In the genomic region with DNA sequence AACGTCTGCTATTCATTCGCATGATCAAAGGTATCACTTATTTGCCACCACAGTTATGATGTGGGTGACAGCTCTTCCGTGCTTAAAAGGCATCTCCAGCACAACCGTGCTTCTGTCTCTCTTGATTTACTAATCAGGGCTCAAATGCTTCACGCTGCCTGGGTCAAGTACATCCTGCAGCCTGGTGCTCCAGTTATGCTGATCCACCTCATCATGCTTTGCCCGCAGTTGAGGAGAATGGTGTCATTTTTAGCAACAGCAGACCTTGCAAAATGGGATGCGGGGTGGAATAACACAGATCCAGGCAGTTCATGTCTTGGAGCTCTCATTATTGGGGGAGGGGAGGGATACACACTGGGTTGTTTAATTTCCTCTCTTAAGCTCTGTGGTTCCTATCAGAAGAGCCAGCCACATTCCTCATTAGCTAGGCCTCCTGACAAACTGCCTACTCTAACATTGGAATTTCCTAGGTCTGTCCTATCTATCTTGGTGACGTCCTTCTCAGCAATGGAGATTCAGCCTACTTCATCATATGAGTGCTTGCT, we compare ENCODE assay signal across 28 mouse cellular contexts.
DNase-seq lines count a peak whose midpoint lies in the region; ATAC-seq and TF ChIP-seq lines count a peak whose summit lies in the region.
"Had no signal": no experiment of that assay in that cellular context is flagged by ENCODE, and none has a peak within 500 bp of the region (broad histone marks: within the 10 kb centered on the region; RNA-seq: fewer than 3 reads in every experiment).

No protein-coding gene starts in this region.

- ATAC-seq in frontal cortex, adult (ENCODE audit: low TSS enrichment), result peak; percentile 23; the same call in 1 of the 2 replicates
- no peak for ATAC-seq in hindbrain, postnatal 0 days
- no peak for ATAC-seq in midbrain, postnatal 0 days (ENCODE audit: low FRiP score)
- ATAC-seq: hindbrain, embryonic 16.5 days; intestine, embryonic 16.5 days; Patski had no signal

- no peak overlapping the region for H3K27ac ChIP-seq in hindbrain, postnatal 0 days
- no peak overlapping the region for H3K27ac ChIP-seq in midbrain, postnatal 0 days (ENCODE audit: low read depth, low read length)
- H3K27ac ChIP-seq: embryonic facial prominence, embryonic 12.5 days; forebrain, embryonic 12.5 days; gastrocnemius, adult 2 months; hindbrain, embryonic 10.5 days; kidney, embryonic 15.5 days; left cerebral cortex, adult 2 months; liver, embryonic 13.5 days; stomach, postnatal 0 days had no signal

- no peaks in the 10 kb centered on the region for H3K9me3 ChIP-seq in hindbrain, postnatal 0 days (ENCODE audit: low read length)
- H3K9me3 ChIP-seq in midbrain, postnatal 0 days (ENCODE audit: low read length), result no peaks in the 10 kb centered on the region
- H3K9me3 ChIP-seq: embryonic facial prominence, embryonic 12.5 days; forebrain, embryonic 12.5 days; hindbrain, embryonic 10.5 days; kidney, embryonic 15.5 days; liver, embryonic 13.5 days had no signal

- no peaks in the 10 kb centered on the region for H3K36me3 ChIP-seq in hindbrain, postnatal 0 days (ENCODE audit: insufficient read depth, low read length)
- H3K36me3 ChIP-seq in midbrain, postnatal 0 days (ENCODE audit: insufficient read depth, low read length), result no peaks in the 10 kb centered on the region
- H3K36me3 ChIP-seq: embryonic facial prominence, embryonic 12.5 days; forebrain, embryonic 12.5 days; hindbrain, embryonic 10.5 days; kidney, embryonic 15.5 days; liver, embryonic 13.5 days had no signal

- no peaks in the 10 kb centered on the region for H3K27me3 ChIP-seq in hindbrain, postnatal 0 days (ENCODE audit: insufficient read depth, low read length)
- no peaks in the 10 kb centered on the region for H3K27me3 ChIP-seq in midbrain, postnatal 0 days (ENCODE audit: insufficient read depth, low read length)
- H3K27me3 ChIP-seq: embryonic facial prominence, embryonic 12.5 days; forebrain, embryonic 12.5 days; kidney, embryonic 15.5 days; liver, embryonic 13.5 days; Patski had no signal

- no peak overlapping the region for H3K4me3 ChIP-seq in hindbrain, postnatal 0 days (ENCODE audit: low read length)
- no peak overlapping the region for H3K4me3 ChIP-seq in midbrain, postnatal 0 days (ENCODE audit: low read depth, low read length)
- H3K4me3 ChIP-seq: embryonic facial prominence, embryonic 12.5 days; erythroblast, embryonic 14.5 days; forebrain, embryonic 12.5 days; gastrocnemius, adult 2 months; hindbrain, embryonic 10.5 days; kidney, embryonic 15.5 days; left cerebral cortex, adult 2 months; liver, embryonic 13.5 days had no signal

- 79% methylated on average over 8 of the region's 8 CpGs for WGBS in hindbrain, postnatal 0 days
- 68% methylated on average over 8 of the region's 8 CpGs for WGBS in midbrain, postnatal 0 days

- TF ChIP-seq POLR2A in brain, embryonic 14.5 days (IDR thresholded peaks at IDR 0.05; ENCODE audit: borderline replicate concordance, extremely low read depth, insufficient read depth, insufficient read length, poor library complexity, severe bottlenecking), result no peak

- no peak for TF ChIP-seq CTCF in brain, embryonic 14.5 days (IDR thresholded peaks at IDR 0.05; ENCODE audit: borderline replicate concordance, extremely low read depth, insufficient read depth, insufficient read length)
- TF ChIP-seq CTCF in hindbrain, postnatal 0 days (IDR thresholded peaks at IDR 0.05; ENCODE audit: low read depth), result no peak
- no peak for TF ChIP-seq CTCF in midbrain, postnatal 0 days (IDR thresholded peaks at IDR 0.05)

- H3K9ac ChIP-seq in hindbrain, postnatal 0 days (replicated peaks; ENCODE audit: low read length), result no peak overlapping the region
- no peak overlapping the region for H3K9ac ChIP-seq in midbrain, postnatal 0 days (replicated peaks; ENCODE audit: low read length, poor library complexity, severe bottlenecking)
- H3K9ac ChIP-seq: embryonic facial prominence, embryonic 12.5 days; forebrain, embryonic 12.5 days; kidney, embryonic 15.5 days; liver, embryonic 13.5 days had no signal

- H3K4me1 ChIP-seq in hindbrain, postnatal 0 days (ENCODE audit: insufficient read depth, low read length), result no peaks in the 10 kb centered on the region
- H3K4me1 ChIP-seq in midbrain, postnatal 0 days (ENCODE audit: insufficient read depth, low read length), result no peaks in the 10 kb centered on the region; the same call in 1 of the 2 replicates
- H3K4me1 ChIP-seq: forebrain, embryonic 12.5 days; hindbrain, embryonic 10.5 days; kidney, embryonic 15.5 days; liver, embryonic 13.5 days had no signal

- no peak for DNase-seq in frontal cortex, postnatal 14 days (ENCODE audit: low spot score in 2 of 2)
- peak; percentile 16 for DNase-seq in brain, embryonic 14.5 days (ENCODE audit: low read depth)
- peak; percentile 12 to 17 for DNase-seq in cerebellum, postnatal 14 days
- DNase-seq in retina, postnatal 7 days (ENCODE audit: low read depth, low spot score), result peak; percentile 5
- no peak for DNase-seq in hindbrain, postnatal 0 days (ENCODE audit: low spot score)
- no peak for DNase-seq in midbrain, postnatal 0 days (ENCODE audit: low spot score)
- DNase-seq: adrenal gland, postnatal 36 days; gastrocnemius, adult 2 months; heart, postnatal 10 days; kidney, postnatal 36 days; liver, embryonic 13.5 days; lung, adult 2 months; lung, postnatal 14 days; right cerebral cortex, adult 18-20 months; thymus, adult 2 months had no signal

- H3K4me2 ChIP-seq in hindbrain, postnatal 0 days (ENCODE audit: low read depth, low read length), result no peak overlapping the region
- no peak overlapping the region for H3K4me2 ChIP-seq in midbrain, postnatal 0 days (ENCODE audit: low read depth, low read length, poor library complexity, severe bottlenecking)
- H3K4me2 ChIP-seq: embryonic facial prominence, embryonic 12.5 days; forebrain, embryonic 12.5 days; heart, embryonic 11.5 days; kidney, embryonic 15.5 days; liver, embryonic 13.5 days; midbrain, embryonic 11.5 days had no signal

Comparison
In these comparisons a context has a peak if more than half of its experiments do, and no peak if none do; other contexts are left out.
1. DNase-seq: peak in brain, embryonic 14.5 days (single experiment), cerebellum, postnatal 14 days (2 of 2) and retina, postnatal 7 days (single experiment); none in frontal cortex, postnatal 14 days (0 of 2), hindbrain, postnatal 0 days (single experiment) and midbrain, postnatal 0 days (single experiment).